Mouse (Mus musculus): ENCODE data around the gene Dld. TPM values are rescaled to one million over a fixed set of nuclear protein-coding genes. Genes with fewer than 3 reads are reported as not detected.

Dld gene
- total RNA-seq (2018; cell fraction: chromatin; rRNA removed) = 100 to 1,000 TPM in 4 of 26 experiments, 10 to 100 TPM in 22; 52.6 to 138 (median 78.0) TPM
- 10 to 100 TPM; 62.1 to 90.4 (median 71.4) TPM for total RNA-seq (2018; cell fraction: cytosol; rRNA removed)
- total RNA-seq (2018; cell fraction: nucleus; rRNA removed) = 100 to 1,000 TPM in 1 of 26 experiments, 10 to 100 TPM in 25; 52.5 to 108 (median 72.0) TPM
- 62.2 to 102 TPM (median 81.6 TPM) in 3 replicates for polyA plus RNA-seq (2018)

DNA sequence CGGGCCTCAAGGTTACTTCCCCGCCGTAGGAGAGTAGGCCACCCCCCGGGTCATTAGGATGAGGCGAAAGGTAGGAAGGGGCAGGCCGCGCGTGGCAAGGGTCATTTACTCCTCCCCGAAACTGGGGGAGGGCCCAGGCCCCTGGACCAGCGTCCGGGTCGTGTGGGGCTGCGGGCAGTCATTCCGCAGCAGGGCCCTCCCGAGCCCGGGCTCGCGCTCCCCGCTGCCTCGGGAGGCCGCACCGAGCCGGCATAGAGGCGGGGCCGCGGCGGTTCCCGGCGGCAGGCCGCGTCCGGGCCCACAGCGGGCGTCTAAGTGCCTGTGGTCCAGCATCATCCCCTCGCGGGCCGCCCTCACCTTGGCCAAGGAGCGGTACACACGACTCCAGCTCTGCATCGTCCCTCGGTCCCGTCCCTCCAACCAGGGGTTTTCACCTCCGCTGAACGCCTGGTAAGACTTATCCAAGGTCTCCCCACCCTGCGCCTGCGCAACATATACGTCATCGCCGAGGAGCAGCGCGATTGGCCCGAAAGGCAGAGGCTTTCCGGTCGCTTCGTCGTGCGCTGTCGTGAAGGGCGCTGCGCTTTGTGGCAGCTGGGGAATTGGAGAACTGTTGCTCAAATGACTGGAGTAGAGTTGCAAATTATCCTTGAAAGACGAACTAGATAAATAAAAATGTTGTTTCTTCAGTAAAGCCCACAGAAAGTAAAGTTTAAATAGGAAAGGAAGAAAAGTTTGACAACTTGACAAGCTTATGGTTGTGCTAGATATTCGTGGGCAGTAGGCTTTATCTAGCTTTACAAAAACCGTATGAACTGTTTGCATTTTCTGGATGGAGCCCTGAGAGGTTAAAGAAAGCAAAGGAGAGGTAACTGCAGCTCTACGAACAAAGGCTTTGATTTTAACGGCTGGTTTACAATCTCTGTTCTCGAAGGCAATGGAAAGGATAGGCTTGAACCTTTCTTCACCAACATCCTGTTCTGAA lies at the start of gene Dld:
TSS of gene Dld (minus strand) at position 510 of the 985 bp plus-strand sequence.
- H3K36me3 ChIP-seq (ENCODE audit: inconsistent target) = peaks cover 8% of the 10 kb centered on the region; the same call in 1 of the 2 replicates
- WGBS (ENCODE audit: missing documents) = 7% methylated on average over 51 of the region's 66 CpGs
- H3K27ac ChIP-seq = peak within 1 kb of the TSS; percentile 38
- peaks cover 47% of the 10 kb centered on the region for H3K79me2 ChIP-seq (ENCODE audit: inconsistent target)
- peak within 1 kb of the TSS; percentile 85 for H3K4me3 ChIP-seq (ENCODE audit: inconsistent target)

DNA sequence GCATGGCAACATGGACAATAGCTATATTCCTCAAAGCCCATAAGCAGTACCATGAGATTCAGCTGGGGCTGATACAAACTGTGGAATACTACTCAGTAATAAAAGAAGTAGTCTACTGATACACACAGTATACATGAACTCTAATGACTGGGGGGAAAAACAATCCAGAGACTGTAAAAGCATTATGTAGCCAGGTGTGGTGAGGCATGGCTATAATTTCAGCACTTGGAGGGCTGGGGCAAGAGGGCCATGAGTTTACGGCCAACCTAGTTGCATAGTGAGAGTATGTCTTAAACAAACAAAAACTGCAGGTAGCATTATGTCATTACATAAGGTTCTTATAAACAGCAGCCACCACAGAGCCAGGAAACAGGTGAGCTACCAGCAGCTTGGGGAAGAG lies 49.6 kb upstream of the Dld start:
- H3K4me3 ChIP-seq (ENCODE audit: inconsistent target) = no peak overlapping the region
- no peak overlapping the region for H3K27ac ChIP-seq
- H3K36me3 ChIP-seq (ENCODE audit: inconsistent target) = no peaks in the 10 kb centered on the region
- WGBS (ENCODE audit: missing documents) = 90% methylated on average over 1 of the region's 1 CpGs
- H3K79me2 ChIP-seq (ENCODE audit: inconsistent target) = no peaks in the 10 kb centered on the region

DNA sequence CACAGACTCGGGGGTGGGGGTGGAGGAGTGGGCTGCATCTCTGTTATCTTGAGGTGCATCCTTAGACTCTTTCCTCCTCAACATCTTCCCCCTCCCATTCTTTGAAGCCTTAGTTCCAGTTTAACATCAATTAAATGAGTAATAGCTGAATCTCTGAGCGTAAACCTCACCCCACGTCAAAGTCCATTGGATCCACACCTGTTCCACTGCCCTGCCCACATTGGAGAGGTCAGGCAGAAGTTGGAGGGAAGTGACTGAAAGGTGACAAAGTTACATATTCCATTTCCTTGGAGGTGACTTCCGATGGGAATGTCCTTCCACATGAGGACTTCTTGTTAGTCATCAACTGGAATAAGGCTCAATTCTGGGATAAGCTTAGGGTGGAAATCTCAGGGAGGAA lies 46.5 kb upstream of the Dld start:
- H3K79me2 ChIP-seq (ENCODE audit: inconsistent target) = no peaks in the 10 kb centered on the region
- 92% methylated on average over 4 of the region's 4 CpGs for WGBS (ENCODE audit: missing documents)
- H3K4me3 ChIP-seq (ENCODE audit: inconsistent target) = no peak overlapping the region
- H3K27ac ChIP-seq = no peak overlapping the region
- no peaks in the 10 kb centered on the region for H3K36me3 ChIP-seq (ENCODE audit: inconsistent target)

DNA sequence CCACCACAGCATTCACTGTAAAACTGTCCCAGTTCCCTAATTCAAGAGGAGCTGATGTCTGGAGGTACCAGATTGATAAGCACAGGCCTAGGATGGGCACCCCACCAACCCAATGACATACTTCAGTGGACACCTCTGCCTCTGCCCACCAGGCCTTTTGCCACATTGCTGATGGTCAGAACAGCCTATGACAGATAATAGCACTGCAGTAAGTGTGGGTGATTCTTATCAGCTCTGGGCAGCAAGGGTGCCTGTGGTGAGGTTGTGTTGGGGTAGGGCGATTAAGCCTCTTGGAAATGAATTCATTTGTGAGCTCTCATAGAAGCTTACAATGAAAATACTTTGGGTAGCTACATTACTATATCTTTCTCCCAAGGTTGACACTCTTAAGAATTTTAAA lies 44.6 kb upstream of the Dld start:
- Histone ChIP-seq H3K4me3 (ENCODE audit: inconsistent target) (no peak overlapping the region), H3K36me3 (ENCODE audit: inconsistent target) (no peaks in the 10 kb centered on the region), H3K79me2 (ENCODE audit: inconsistent target) (no peaks in the 10 kb centered on the region), H3K27ac (no peak overlapping the region)
- 91% methylated on average over 1 of the region's 1 CpGs for WGBS (ENCODE audit: missing documents)

DNA sequence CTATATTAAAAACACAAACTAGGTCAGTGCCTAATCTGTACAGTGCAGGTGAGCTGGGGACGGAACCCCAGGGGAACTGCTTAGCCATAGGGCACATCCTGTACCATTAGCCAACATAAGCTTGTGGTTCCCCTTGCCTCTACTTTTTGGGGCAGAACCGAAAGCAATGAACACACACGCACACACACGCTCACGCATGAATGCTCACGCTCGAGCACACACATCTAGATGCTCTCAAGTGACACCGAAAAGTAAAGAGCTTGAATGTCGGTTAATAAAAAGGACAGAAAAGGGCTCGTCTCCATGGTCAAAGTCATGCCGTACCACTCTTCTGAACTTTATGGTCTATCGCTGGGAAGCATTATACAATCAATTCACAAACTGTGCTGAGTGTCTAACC lies 40.4 kb upstream of the Dld start:
- 90% methylated on average over 12 of the region's 12 CpGs for WGBS (ENCODE audit: missing documents)
- Histone ChIP-seq H3K4me3 (ENCODE audit: inconsistent target) (no peak overlapping the region), H3K79me2 (ENCODE audit: inconsistent target) (no peaks in the 10 kb centered on the region), H3K27ac (no peak overlapping the region), H3K36me3 (ENCODE audit: inconsistent target) (no peaks in the 10 kb centered on the region)

DNA sequence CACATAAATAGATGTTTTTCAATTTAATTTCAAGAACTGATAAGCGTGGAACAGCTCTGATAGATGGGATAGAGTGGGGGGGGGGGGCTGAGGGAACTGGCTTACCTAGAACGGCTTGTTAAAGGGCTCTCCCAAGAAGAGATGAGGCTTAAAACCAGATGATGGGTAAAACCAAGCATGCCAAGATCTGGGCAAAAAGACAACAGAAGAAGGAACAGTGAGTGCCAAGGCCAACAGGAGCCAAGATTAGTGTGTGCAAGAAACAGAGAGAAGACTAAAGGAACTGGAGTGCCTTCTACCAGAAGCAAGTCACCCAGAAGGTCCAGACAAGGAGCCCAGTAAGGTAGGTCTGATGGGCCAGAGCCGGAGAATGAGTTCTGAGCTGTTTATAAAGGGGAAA lies 39.3 kb upstream of the Dld start, which contains the start of gene Slc26a3:
TSS of gene Slc26a3 (plus strand) at position 301 of the 400 bp plus-strand sequence.
- H3K36me3 ChIP-seq (ENCODE audit: inconsistent target) = no peaks in the 10 kb centered on the region
- 91% methylated on average over 3 of the region's 3 CpGs for WGBS (ENCODE audit: missing documents)

DNA sequence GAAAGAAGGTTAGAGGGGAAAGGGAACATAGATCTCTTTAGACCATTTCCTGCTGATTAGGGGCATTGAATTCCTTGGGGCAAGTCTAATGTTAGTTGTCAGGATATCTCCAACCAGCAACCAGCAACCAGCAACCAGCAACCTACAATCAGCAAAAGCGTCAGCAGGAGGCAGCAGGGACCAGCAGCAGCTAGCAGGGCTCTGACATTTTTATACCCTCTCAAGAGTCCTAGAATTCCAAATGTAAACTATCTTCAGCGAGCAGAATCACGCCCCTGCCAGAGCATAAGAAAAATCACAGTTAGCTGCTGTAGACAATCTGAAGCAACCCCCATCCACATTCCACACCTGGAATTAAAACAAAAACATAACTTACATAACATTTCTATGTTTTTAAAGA lies 36.0 kb upstream of the Dld start:
- Histone ChIP-seq H3K36me3 (ENCODE audit: inconsistent target) (no peaks in the 10 kb centered on the region), H3K4me3 (ENCODE audit: inconsistent target) (no peak overlapping the region), H3K79me2 (ENCODE audit: inconsistent target) (no peaks in the 10 kb centered on the region), H3K27ac (no peak overlapping the region)
- WGBS (ENCODE audit: missing documents) = 93% methylated on average over 3 of the region's 3 CpGs

More for the DNA sequence above, 39.3 kb upstream of the Dld start, which contains the start of gene Slc26a3:
- no peaks in the 10 kb centered on the region for H3K79me2 ChIP-seq (ENCODE audit: inconsistent target)
- no peak within 1 kb of the TSS for H3K4me3 ChIP-seq (ENCODE audit: inconsistent target)
- H3K27ac ChIP-seq = no peak within 1 kb of the TSS

DNA sequence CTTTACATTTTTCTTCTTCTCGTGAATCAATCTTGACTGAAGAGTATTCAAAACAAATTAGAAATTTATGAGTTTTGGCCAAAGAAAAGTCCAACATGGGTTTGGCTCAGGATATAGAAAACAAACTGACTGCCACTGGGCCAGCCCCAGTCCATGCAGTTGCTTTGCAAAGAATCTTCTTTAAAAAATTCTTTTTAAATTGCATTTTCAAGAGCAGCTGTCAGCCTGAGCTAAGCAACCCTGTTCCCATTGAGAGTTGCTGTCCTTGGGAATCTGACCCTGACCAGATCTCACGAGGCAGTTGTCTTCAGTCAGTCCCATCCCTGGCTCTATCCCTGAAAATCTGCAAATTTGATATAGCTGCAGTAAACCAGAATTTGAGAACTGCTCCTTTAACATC lies 31.2 kb upstream of the Dld start:
- Histone ChIP-seq H3K79me2 (ENCODE audit: inconsistent target) (no peaks in the 10 kb centered on the region), H3K36me3 (ENCODE audit: inconsistent target) (no peaks in the 10 kb centered on the region), H3K27ac (no peak overlapping the region), H3K4me3 (ENCODE audit: inconsistent target) (no peak overlapping the region)
- 88% methylated on average over 2 of the region's 2 CpGs for WGBS (ENCODE audit: missing documents)

DNA sequence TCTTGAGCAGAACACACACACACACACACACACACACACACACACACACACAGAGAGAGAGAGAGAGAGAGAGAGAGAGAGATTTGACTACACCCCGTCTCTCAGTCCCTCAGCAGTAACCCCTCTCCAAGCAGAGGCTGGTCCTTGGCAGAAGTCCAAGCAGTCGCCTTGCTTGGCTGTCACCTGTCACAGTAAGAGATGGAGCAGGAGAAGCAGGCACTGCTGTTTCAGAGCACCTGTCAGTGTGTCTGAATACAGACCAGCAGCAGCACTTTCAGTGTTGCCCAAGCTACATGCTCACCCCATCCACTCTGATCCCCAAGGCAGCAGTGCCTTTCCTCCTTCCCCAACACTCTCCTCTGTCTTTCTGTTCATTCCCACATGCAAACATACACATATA lies 29.6 kb upstream of the Dld start:
- Histone ChIP-seq H3K79me2 (ENCODE audit: inconsistent target) (no peaks in the 10 kb centered on the region), H3K27ac (no peak overlapping the region), H3K4me3 (ENCODE audit: inconsistent target) (no peak overlapping the region), H3K36me3 (ENCODE audit: inconsistent target) (no peaks in the 10 kb centered on the region)
- WGBS (ENCODE audit: missing documents) = no CpG with 5 or more reads among the region's 2 CpGs

DNA sequence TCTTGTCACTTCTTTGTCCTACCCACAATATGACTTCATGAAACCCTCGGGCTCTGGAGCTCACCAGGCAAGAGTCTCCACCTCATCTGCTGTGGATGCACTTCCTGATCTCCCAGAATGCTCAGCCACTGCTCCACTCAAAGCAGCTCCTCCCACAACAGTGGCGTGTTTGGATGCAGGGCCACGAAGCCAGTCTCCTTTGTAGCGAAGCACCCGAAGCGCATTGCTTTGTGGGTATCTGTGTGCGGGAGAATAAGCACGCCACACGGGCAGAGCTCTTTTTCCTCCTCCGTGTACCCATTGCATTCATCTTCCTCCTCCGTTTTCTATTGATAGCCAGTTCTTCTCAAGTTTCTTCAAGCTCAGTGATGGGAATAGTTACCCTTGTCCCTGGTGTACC lies 26.0 kb upstream of the Dld start:
- Histone ChIP-seq H3K36me3 (ENCODE audit: inconsistent target) (no peaks in the 10 kb centered on the region), H3K27ac (no peak overlapping the region), H3K79me2 (ENCODE audit: inconsistent target) (no peaks in the 10 kb centered on the region), H3K4me3 (ENCODE audit: inconsistent target) (no peak overlapping the region)
- WGBS (ENCODE audit: missing documents) = 84% methylated on average over 11 of the region's 11 CpGs

DNA sequence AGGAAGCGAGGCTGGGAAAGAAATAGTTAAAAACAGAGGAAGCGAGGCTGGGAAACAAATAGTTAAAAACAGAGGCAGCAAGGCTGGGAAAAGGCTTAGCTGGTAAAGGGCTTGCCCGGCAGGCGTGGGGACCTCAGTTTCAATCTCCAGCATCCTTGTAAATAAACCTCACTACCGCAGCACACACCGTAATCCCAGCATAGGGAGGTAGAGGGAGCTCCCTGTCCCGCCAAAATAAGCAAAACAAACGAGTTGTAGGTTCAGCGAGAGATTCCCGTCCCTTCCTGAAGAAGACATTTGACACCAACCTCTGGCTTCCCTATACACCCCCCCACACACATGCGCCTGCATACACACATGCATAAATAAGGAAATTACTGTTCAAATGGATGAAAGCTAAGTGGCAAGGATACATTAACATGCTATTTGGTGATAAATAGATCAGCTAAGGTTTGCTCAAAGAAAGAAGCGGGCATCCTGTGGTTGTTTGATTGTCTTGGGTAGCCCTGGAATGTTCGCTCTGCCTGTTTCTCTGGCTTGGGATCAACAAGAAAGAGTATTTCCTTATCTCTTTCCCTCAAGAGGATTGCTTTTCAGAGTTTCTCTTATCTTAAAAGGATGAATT lies 25.2 kb upstream of the Dld start:
- no peaks in the 10 kb centered on the region for H3K79me2 ChIP-seq (ENCODE audit: inconsistent target)
- 17% methylated on average over 13 of the region's 13 CpGs for WGBS (ENCODE audit: missing documents)
- H3K36me3 ChIP-seq (ENCODE audit: inconsistent target) = no peaks in the 10 kb centered on the region
- no peak overlapping the region for H3K4me3 ChIP-seq (ENCODE audit: inconsistent target)
- no peak overlapping the region for H3K27ac ChIP-seq

DNA sequence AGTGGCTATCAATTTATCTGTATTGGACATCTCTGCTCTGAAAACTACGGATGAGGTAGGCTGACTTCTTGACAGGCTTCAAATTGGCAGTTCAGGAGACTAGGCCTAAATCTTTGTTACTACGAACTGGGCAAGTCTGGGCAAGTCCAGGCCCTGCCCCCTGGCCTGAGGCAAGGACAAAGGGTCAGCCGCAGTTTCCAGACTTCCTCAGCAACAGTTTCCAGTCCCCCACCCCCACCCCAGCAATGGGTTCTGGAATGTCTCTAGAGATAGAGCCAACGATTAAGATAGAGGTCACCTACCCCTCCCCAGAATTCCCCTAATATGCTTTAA lies 24.0 kb upstream of the Dld start:
- 73% methylated on average over 4 of the region's 4 CpGs for WGBS (ENCODE audit: missing documents)

DNA sequence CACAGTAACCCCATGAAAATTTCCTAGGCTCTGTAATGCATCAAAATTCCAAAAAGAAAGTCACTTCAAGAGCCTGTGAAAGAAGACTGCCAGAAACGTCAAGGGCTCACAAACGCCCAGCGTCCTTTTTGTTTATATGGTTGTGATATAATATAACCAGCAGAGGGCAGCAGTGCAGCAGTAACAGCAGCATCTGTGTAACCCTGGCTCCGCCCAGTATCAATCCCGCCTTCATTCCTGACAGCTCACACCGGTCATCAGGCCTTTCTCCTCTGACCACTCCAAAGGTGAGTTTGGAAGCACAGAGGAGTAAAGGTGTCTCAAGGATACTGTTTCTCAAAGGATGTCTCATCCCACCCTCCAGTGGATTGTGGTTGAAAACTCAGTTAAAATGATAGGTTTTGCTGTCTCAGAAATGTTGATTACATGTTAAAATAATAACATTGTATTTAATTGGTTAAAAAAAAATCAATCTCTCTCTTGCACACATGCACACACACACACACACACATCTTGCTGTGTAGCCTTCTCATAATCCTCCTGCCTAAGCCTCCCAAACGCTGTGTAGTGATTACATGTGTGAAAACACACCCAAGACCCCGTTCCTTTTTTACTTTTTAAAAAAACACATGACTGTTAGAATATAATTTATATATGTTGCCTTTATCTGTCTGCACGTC lies 23.5 kb upstream of the Dld start:
- 34% methylated on average over 9 of the region's 9 CpGs for WGBS (ENCODE audit: missing documents)
- no peak overlapping the region for H3K4me3 ChIP-seq (ENCODE audit: inconsistent target)
- no peak overlapping the region for H3K27ac ChIP-seq
- H3K79me2 ChIP-seq (ENCODE audit: inconsistent target) = no peaks in the 10 kb centered on the region
- H3K36me3 ChIP-seq (ENCODE audit: inconsistent target) = no peaks in the 10 kb centered on the region

More for the DNA sequence above, 24.0 kb upstream of the Dld start:
- Histone ChIP-seq H3K79me2 (ENCODE audit: inconsistent target) (no peaks in the 10 kb centered on the region), H3K27ac (no peak overlapping the region), H3K36me3 (ENCODE audit: inconsistent target) (no peaks in the 10 kb centered on the region), H3K4me3 (ENCODE audit: inconsistent target) (no peak overlapping the region)

DNA sequence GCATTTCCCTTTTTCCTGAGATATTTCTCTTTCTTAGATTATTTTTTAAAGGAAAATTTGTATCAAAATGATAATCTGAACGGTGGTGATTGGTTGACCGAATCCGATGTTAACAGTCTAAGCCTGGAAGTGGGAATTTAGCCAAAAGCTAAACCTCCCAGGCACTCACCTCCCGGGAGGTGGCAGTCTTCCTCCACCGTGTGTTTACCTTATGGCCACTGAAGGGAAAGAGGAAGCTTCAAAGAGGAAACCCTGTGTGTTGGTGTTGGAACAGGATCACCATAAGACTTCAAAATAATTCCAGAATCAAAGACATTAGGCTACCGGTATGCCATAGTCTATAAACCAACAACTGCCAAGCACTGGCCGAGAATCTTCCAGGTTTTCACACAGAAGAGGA lies 18.4 kb upstream of the Dld start:
- no peak overlapping the region for H3K4me3 ChIP-seq (ENCODE audit: inconsistent target)
- H3K79me2 ChIP-seq (ENCODE audit: inconsistent target) = no peaks in the 10 kb centered on the region
- no peak overlapping the region for H3K27ac ChIP-seq
- H3K36me3 ChIP-seq (ENCODE audit: inconsistent target) = no peaks in the 10 kb centered on the region
- WGBS (ENCODE audit: missing documents) = 66% methylated on average over 7 of the region's 7 CpGs
